Mouse (Mus musculus) lung, adult 2 months (tissue): ENCODE results near the gene Hoxd13. TPM values are rescaled to one million over a fixed set of nuclear protein-coding genes. Genes with fewer than 3 reads are reported as not detected.

Source experiments
- DNase-seq: peaks from one replicate; pipeline ENCODE4 v3.0.0; 2022
- H3K4me1 ChIP-seq: fragments of 200-500 bp; 2 replicates; pipeline ENCODE4 v1.6.1; 2011; ENCODE audit warnings: low read length; ENCODE audit not compliant: control insufficient read depth, insufficient read depth
- H3K4me3 ChIP-seq: fragments of 200-500 bp; replicated peaks from 2 replicates; pipeline ENCODE3; 2011; ENCODE audit warnings: low read depth, mild to moderate bottlenecking, control low read depth, low read length; ENCODE audit errors: extremely low read depth
- CTCF ChIP-seq: fragments of 200-500 bp; IDR thresholded peaks from 2 replicates; pipeline ENCODE4 v1.5.1; 2011; ENCODE audit warnings: mild to moderate bottlenecking, low read length, control low read depth; ENCODE audit not compliant: insufficient read depth
- POLR2A ChIP-seq: fragments of 200-500 bp; IDR thresholded peaks from 2 replicates; pipeline ENCODE4 v1.6.1; 2011; ENCODE audit warnings: low read depth, mild to moderate bottlenecking, control low read depth, low read length, borderline replicate concordance; ENCODE audit errors: extremely low read depth
- WGBS: fragments of 180-500 bp; shearing (Covaris S2); methylation state at CpG from one replicate; pipeline ENCODE4 v1.1.7; 2018; 5-methylcytosine and 5-hydroxymethylcytosine counted together
- polyA plus RNA-seq: library from polyadenylated mRNA; depleted of rRNA; stranded (reverse); fragments of >200 nt; gene quantifications from 2 replicates; pipeline ENCODE4 v1.2.3, GENCODE M21; 2012

The Hoxd13 gene
- polyA plus RNA-seq, 1 experiment = 0.04 TPM

DNA sequence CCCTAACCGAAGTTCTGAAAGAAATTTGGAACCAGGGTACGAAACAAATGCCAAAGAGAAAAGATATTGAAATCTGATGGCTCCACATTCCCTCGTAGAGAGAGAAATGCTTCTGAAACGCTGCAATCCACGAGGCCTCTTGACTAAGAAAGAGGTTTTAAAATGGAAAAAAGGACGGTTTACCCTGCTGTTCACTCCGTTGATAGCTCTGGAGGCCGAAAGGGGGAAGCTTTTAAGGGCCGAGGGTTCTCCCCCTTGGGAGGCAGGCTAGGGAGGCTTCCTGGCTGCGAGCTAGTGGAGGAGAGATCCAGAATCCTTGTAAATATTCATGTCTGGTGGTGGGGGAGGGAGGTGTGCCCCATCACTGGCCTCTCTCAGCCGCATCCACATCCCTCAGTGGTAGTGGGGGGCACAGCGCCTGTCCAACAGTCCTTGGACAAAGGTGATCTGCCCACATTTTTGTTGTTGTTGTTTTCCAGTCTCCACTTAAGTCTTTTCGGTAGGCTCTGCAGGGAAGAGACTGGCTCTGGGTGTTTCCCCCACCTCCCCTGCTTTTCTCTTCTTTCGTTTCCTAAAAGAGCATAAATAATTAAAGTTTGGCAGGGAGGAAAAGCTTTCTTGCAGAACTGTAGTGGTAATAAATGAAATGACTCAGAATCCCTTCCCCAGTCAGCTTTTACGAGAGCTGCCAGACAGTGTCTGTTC, 10.9 kb downstream of the Hoxd13 start, which contains the start of gene Hoxd11:
TSS of gene Hoxd11 (plus strand) at position 667 of the 705 bp plus-strand sequence.
- DNase-seq = no peak
- 5% methylated on average over 15 of the region's 15 CpGs for WGBS
- Histone ChIP-seq H3K4me3 (no peak within 1 kb of the TSS), H3K4me1 (no peaks in the 10 kb centered on the region)
- TF ChIP-seq CTCF (no peak), POLR2A (no peak)

- Histone ChIP-seq H3K4me1 (no peaks in the 10 kb centered on the region), H3K4me3 (no peak overlapping the region)
- WGBS = 3% methylated on average over 26 of the region's 26 CpGs
- TF ChIP-seq POLR2A (no peak), CTCF (no peak)
- DNase-seq = no peak
These were observed 11.5 kb downstream of the Hoxd13 start for GRCm38 (mm10) chr2:74679596-74679971.

DNA sequence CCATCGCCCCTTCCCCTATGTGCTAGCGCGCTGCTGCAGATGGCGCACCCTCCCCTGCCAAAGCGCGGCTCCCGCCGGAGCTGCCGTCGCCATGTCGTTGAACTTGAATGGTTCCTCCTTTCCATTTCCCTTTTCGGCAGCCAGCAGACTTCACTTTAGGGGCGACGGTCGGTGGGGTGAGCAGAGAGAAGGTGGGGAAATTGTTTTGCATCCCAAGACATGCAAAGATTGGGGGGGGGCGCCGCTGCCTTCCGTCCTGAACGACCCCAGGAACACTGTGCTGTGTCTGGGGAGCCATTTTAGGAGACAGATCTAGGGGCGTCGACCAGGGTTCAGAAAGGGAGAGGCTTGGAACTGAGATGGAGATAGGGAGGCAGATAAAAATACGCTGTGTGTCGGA, 11.9 kb downstream of the Hoxd13 start:
- no peak for DNase-seq
- WGBS = 3% methylated on average over 23 of the region's 23 CpGs
- no peaks in the 10 kb centered on the region for H3K4me1 ChIP-seq
- TF ChIP-seq POLR2A (no peak), CTCF (no peak)
- no peak overlapping the region for H3K4me3 ChIP-seq

GRCm38 (mm10) chr2:74680561-74681398, 12.7 kb downstream of the Hoxd13 start:
- H3K4me1 ChIP-seq = no peaks in the 10 kb centered on the region
- no peak for DNase-seq
- TF ChIP-seq CTCF (no peak), POLR2A (no peak)
- WGBS = 6% methylated on average over 21 of the region's 21 CpGs
- no peak overlapping the region for H3K4me3 ChIP-seq

- 1% methylated on average over 78 of the region's 78 CpGs for WGBS
- Histone ChIP-seq H3K4me3 (no peak overlapping the region), H3K4me1 (no peaks in the 10 kb centered on the region)
- DNase-seq = no peak
- TF ChIP-seq CTCF (no peak), POLR2A (no peak)
These were observed 13.8 kb downstream of the Hoxd13 start for GRCm38 (mm10) chr2:74681594-74682531.

GRCm38 (mm10) chr2:74682796-74683195, 14.7 kb downstream of the Hoxd13 start:
- WGBS = 4% methylated on average over 50 of the region's 51 CpGs
- H3K4me3 ChIP-seq = no peak overlapping the region
- H3K4me1 ChIP-seq = no peaks in the 10 kb centered on the region
- TF ChIP-seq CTCF = no peak
- no peak for TF ChIP-seq POLR2A
- DNase-seq = no peak

DNA sequence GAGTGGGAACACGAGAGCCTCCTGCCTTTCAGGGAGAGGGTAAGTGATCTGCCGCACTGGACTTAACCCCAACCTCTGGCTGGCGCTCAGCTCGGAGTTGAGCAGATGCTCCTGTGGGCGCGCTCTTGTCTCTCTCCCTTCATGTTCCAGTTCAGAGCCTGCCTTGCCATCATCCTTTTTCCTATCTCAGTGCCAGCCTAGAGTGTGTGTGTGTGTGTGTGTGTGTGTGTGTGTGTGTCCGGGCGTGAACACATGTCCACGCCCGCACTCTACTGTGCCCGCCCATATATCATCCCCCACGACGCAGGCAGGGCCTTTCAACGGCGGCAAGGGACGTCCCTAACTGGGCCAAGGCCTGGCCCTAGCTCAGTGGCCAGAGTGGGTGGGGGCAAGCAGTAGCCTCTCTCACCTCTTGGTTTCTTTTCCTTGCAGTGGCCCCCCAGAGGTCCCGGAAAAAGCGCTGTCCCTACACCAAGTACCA, 15.4 kb downstream of the Hoxd13 start:
- TF ChIP-seq CTCF = no peak
- no peak for TF ChIP-seq POLR2A
- Histone ChIP-seq H3K4me1 (no peaks in the 10 kb centered on the region), H3K4me3 (no peak overlapping the region)
- 3% methylated on average over 18 of the region's 18 CpGs for WGBS
- no peak for DNase-seq

DNA sequence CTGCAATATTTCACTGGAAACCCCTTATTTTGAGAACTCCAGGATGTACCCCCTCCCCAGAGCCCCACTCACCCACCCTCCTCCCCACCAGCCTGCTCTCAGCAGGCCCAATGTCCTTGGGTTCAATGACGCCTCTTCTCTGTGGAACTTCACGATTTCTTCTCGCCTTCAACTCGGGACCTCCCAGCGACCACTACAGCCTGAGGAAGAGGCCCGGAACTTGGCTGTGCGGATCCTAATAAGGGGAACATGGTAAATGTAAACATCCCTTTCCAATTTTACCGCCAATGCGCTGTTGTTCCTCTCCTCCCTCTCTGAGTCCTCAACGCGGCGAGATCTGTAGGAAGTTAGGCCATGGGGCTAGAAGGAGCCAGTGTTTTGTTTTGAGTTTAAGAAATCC, 16.0 kb downstream of the Hoxd13 start:
- no peak for DNase-seq
- Histone ChIP-seq H3K4me1 (no peaks in the 10 kb centered on the region), H3K4me3 (no peak overlapping the region)
- TF ChIP-seq POLR2A = no peak
- no peak for TF ChIP-seq CTCF
- 5% methylated on average over 12 of the region's 12 CpGs for WGBS

GRCm38 (mm10) chr2:74685059-74685603, 17.0 kb downstream of the Hoxd13 start:
- Histone ChIP-seq H3K4me1 (no peaks in the 10 kb centered on the region), H3K4me3 (no peak overlapping the region)
- WGBS = 28% methylated on average over 4 of the region's 4 CpGs
- DNase-seq = no peak
- TF ChIP-seq POLR2A (no peak), CTCF (no peak)
